Mouse (Mus musculus) embryonic fibroblast, embryonic 13.5 days (primary cell): Measurements from ENCODE around the gene Treml1.

Source experiments
- CTCF ChIP-seq: IDR thresholded peaks from 2 replicates; pipeline ENCODE4 v1.5.1; 2011; ENCODE audit warnings: mild to moderate bottlenecking, control low read depth, low read length, moderate library complexity, borderline replicate concordance; ENCODE audit not compliant: insufficient read depth
- POLR2A ChIP-seq: IDR thresholded peaks from 2 replicates; pipeline ENCODE4 v1.6.1; 2011; ENCODE audit warnings: low read depth, mild to moderate bottlenecking, control low read depth, low read length, moderate library complexity

- TF ChIP-seq POLR2A (no peak), CTCF (no peak)
Observed at GRCm38 (mm10) chr17:48341947-48342346, 17.8 kb upstream of the Treml1 start.
